Mouse (Mus musculus) liver, embryonic 14.5 days (tissue): ENCODE results near the gene Tbc1d10c.

ENCODE experiments used
- CTCF ChIP-seq: IDR thresholded peaks from 2 replicates; pipeline ENCODE4 v1.5.1; 2016; ENCODE audit warnings: antibody characterized with exemption, low read depth, control low read depth
- EP300 ChIP-seq: IDR thresholded peaks from 2 replicates; pipeline ENCODE4 v1.6.1; 2016; ENCODE audit warnings: antibody characterized with exemption, low read depth

DNA sequence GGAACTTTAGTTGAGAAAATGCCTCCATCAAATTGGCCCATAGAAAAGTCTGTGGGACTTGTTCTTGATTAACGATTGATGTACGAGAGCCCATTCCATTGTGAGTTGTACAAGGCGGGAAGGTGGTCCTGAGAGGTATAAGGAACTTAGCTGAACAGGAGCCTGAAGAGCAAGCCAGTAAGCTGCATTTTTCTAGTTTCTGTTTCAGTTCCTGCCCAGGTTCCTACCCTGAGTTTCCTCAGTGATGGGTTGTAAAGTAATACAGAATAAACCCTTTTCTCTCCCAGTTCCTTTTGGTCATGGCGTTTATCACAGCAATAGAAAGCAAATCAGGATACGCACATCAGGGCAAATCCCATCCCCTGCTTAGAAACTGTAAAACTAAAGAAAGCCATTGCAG lies 53.2 kb downstream of the Tbc1d10c start:
- TF ChIP-seq CTCF (no peak), EP300 (no peak)
